Mouse (Mus musculus): ENCODE measurements around the gene Lzts2. TPM values are rescaled to one million over a fixed set of nuclear protein-coding genes. Genes with fewer than 3 reads are reported as not detected.
A peak's percentile ranks its signal among the peaks of the same experiment; 100 is the strongest.

Lzts2 gene
- total RNA-seq, 2 experiments from 2014 or later = 0.60 TPM; not detected in 1

- ATAC-seq (replicated peaks; ENCODE audit: low FRiP score, poor library complexity, severe bottlenecking) = peak; percentile 47
These were observed 32.5 kb downstream of the Lzts2 start for GRCm38 (mm10) chr19:45046523-45047321.

DNA sequence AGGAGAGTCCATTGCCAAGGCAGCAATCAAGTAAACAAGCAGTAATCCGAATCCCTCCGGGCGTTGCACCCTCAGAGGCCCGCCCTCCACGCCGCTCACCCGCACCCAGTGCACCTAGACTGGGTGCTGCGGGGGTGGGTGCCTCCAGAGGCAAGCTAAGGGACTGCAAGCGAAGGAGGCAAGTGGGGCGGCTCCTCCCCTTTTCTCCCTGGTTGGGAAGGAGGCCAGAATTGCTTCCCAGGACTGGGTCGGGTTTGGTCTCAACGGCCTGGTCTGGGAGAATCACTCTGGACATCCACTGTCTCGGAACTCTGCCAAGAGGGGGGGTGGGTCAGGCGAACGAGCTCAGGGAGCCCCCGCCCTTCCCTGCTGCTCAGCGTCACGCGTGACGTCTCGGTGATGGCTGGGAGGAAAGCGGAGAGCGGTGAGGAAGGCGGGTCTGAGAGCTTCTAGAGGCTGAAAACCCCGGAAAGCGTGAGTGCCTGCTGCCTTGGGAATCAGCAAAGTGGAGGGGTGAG lies 33.3 kb downstream of the Lzts2 start, which contains the start of gene Sfxn3:
Sfxn3 (plus strand) TSS at position 87 of the 518 bp plus-strand sequence.
- ATAC-seq (replicated peaks; ENCODE audit: low FRiP score, poor library complexity, severe bottlenecking) = peak; percentile 92

GRCm38 (mm10) chr19:45047935-45048643 lies 33.9 kb downstream of the Lzts2 start:
- ATAC-seq (replicated peaks; ENCODE audit: low FRiP score, poor library complexity, severe bottlenecking) = peak; percentile 50

DNA sequence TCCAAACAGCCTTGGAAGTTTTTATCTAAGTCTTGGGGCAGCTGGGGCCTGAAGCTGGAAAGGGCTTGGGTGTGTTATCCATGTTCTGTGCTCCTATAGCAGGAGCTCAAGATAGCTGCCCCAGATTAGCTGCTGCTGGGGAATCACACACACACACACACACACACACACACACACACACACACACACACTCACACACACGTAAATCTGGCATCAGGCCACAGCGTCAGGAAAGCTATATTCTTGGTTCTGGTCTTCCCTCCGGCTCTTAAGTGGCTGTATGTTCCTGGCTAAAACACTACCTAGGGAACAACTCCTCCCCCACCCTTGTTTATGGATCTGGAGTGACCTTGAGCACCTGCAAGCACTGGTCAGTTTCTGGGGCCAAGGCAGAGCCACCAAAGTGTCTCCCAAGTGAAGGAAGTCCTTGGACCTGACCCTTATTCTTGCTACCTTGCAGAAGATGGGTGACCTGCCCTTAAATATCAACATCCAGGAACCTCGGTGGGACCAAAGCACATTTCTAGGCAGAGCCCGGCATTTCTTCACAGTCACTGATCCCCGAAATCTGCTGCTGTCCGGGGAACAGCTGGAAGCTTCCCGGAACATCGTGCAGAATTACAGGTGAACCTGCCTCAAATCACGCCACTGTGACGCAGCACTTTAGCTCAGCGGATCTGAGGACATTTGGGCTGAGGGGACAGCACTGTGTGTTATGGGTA lies 34.6 kb downstream of the Lzts2 start:
- ATAC-seq (replicated peaks; ENCODE audit: low FRiP score, poor library complexity, severe bottlenecking) = no peak

GRCm38 (mm10) chr19:45049523-45049922 lies 35.3 kb downstream of the Lzts2 start:
- no peak for ATAC-seq (replicated peaks; ENCODE audit: low FRiP score, poor library complexity, severe bottlenecking)

GRCm38 (mm10) chr19:45053451-45053850 lies 39.2 kb downstream of the Lzts2 start:
- no peak for ATAC-seq (replicated peaks; ENCODE audit: low FRiP score, poor library complexity, severe bottlenecking)

DNA sequence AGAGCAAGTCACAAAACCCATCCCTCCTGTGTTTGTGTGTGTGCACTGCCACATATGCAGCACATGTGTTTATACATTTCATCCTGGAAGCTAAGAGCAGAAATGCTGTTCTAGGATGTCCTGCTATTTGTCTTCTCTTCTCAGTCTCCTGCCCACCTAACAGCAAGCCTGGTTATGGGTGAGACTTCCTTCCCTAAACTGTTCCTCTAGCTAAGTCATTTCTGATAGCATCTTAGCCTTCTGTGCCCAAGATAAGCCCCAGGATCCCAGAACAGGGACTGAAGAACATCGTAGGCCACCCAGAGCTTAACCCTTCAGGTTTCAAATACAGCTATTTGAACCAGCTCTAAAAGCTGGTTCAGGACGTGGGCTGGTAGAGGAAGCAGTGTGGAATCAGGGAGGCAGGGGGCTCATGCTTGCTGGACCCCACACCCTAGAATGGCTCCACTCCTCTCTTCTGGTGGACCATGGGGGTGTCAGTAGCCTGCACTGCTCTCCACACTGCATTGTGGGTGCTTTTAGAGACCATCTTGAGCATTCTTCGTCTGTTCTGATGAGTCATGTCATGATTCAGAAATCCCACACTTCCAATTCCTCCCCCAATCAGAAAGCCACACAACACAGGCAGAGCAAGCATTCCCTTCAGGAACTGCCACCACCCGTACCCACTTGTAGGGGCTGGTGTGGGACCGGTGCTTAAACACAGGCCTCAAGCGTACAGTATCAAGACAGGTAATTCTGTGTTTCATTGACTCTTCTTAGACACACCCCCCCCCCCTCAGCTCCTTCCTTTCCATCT lies 40.9 kb downstream of the Lzts2 start:
- no peak for ATAC-seq (replicated peaks; ENCODE audit: low FRiP score, poor library complexity, severe bottlenecking)

- no peak for ATAC-seq (replicated peaks; ENCODE audit: low FRiP score, poor library complexity, severe bottlenecking)
These were observed 42.1 kb downstream of the Lzts2 start for GRCm38 (mm10) chr19:45056364-45056763.

DNA sequence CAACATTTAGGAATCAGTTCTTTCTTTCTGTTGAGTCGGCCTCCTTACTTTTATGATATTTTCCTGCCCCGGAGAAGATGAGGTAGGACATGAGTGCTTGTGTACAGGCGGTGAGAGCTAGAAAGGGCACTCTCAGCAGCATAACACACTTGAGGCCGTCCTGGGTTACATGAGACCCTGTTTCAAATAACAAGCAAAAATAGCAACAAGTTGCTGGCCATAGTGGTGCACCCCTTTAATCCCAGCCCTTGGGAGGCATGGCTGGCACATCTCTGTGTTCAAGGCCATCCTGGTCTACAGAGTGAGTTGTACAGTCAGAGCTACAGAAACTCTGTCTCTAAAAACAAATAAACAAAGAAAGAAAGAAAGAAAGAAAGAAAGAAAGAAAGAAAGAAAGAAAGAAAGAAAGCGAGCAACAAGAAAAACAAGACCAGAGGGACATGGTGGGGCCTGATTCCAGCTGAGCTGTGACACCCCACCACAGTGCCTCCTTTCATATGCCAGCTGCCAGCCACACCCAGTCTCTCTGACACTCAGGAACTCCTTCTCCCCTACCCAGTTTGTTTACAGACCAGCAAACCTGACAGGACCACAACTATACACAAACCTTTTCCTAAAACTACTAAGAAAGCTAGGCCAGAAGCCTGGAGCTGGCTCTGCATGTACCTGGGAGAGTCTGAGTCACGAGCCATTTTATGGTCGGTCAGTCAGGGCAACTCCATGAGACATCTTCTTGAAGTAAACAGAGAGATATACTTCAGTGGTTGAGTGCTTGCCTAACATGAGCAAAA lies 42.9 kb downstream of the Lzts2 start:
- ATAC-seq (replicated peaks; ENCODE audit: low FRiP score, poor library complexity, severe bottlenecking) = no peak

DNA sequence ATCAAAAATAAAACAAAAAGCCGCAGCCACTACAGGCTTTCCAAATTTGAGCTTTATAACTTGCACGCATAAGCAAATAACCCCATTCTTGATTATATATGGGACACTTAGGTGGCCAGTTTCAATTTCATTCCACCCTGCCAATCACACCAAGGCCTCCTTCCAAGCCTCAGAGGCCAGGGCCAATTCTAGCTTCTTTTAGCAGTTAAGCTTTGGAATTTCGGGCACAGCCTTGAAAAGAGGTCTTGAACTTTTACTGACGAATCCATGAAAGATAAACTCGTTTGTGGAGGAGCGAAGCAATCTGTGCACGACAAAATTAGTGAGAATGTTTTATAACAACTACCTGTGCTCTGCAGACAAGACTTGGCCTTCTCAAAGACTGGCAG lies 43.5 kb downstream of the Lzts2 start:
- ATAC-seq (replicated peaks; ENCODE audit: low FRiP score, poor library complexity, severe bottlenecking) = no peak

DNA sequence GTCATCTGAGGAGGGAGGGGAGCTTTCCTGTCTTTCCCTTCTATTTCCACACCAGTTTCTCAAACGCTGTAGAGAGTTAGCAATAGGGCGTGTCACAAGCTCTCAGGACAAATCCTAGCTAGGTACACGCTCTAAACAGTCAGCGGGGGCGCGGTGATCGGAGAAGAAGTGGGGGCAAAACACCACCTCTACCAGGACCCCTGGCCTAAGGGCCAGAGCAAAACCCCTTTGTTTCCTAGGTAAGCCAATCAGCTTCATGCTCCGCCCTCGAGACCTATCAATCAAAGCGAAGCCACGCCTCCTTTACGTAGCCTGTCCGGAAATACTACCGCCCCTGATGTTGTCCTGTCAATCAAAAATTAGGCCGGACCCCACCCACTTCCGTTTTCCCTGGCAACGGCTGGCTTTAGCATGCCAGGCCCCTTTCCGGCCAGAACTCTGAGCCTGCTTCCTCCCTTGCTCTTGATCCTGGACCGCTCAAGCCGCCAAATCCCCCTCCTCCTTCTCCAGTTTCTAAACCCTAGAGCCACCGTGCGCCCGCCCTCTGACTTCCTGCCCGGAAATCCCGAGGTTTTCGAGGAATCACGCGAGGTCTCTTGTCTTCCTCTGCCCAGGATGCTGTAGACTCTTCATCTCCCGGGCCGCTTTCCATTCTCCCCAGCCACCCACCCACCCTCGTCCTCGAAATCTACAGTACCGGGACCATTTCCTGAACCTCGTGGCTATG lies 44.1 kb downstream of the Lzts2 start:
- ATAC-seq (replicated peaks; ENCODE audit: low FRiP score, poor library complexity, severe bottlenecking) = peak; percentile 93

DNA sequence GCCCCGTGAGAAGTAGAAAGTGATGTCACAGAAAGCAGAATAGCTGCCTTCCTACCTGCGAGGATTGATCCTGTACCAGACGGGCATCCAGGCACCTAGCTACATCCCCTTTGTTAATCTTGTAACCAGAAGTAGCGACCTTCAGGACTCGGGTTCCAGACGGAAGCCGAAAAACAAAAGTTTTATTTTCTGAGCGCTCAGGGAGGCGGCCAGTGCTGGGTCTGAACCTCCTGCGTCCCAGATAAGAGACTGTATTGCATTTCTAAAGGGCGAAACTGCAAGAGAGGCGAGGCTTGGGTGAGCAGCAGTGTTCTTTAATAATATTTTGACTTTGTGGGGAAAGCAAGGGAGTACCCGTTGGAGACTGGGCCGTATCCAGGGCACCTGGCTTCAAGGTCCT lies 44.6 kb downstream of the Lzts2 start:
- ATAC-seq (replicated peaks; ENCODE audit: low FRiP score, poor library complexity, severe bottlenecking) = peak; percentile 63

- peak; percentile 48 for ATAC-seq (replicated peaks; ENCODE audit: low FRiP score, poor library complexity, severe bottlenecking)
These were observed 49.5 kb downstream of the Lzts2 start for GRCm38 (mm10) chr19:45063565-45064292.

DNA sequence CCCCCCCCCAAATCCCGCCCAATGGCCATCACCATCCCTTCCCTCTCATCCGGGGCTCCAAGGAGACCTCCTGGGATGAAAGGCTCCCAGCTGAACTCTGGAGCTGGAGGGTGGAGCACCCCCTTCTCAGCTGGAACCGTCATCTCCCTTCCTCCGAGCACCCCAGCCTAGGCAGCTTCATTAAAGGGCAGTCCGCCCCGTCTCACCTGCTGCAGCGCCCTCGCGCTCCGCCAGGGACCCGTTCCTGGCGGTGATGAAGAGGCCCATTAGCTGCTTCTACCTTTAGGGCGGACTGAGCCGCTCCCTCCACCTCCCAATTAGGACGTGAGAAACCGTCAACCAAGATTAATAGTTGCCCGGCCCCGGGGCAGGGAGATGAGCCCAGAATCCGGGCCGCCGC lies 51.0 kb downstream of the Lzts2 start:
- no peak for ATAC-seq (replicated peaks; ENCODE audit: low FRiP score, poor library complexity, severe bottlenecking)

DNA sequence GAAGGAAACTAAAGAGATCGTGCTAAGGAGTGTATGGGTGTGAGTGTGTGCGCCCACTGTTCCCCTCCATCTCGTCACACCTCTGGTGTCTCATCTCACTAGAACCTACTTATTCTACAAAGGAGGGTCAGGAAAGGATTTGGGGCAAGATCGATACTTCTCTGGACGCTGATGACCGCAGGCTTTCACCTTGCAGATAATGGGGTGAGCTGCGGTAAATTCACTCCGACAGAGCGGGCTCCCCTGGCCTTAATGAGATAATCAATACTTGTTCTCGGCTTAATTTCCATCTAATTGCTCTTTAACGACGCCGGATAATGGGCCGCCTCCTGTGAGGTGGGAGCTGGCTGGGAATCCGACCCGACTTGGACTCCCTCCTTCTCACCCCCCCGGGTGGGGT lies 53.0 kb downstream of the Lzts2 start:
- ATAC-seq (replicated peaks; ENCODE audit: low FRiP score, poor library complexity, severe bottlenecking) = no peak

GRCm38 (mm10) chr19:45067758-45068510 lies 53.7 kb downstream of the Lzts2 start:
- no peak for ATAC-seq (replicated peaks; ENCODE audit: low FRiP score, poor library complexity, severe bottlenecking)

All from erythroblast, adult 5-6 weeks (primary cell).